Mouse (Mus musculus): ENCODE results near the gene Pum2. TPM values are rescaled to one million over a fixed set of nuclear protein-coding genes. Genes with fewer than 3 reads are reported as not detected.

Gene Pum2
- polyA plus RNA-seq, 1 experiment from 2014 or later = 47.9 TPM

GRCm38 (mm10) chr12:8712665-8713064 lies 38.7 kb downstream of the Pum2 start:
- Histone ChIP-seq H3K36me3 (peaks cover 44% of the 10 kb centered on the region), H3K9me3 (replicated peaks) (no peaks in the 10 kb centered on the region), H3K4me2 (no peak overlapping the region), H3K4me3 (replicated peaks) (no peak overlapping the region), H3K9ac (no peak overlapping the region), H3K27me3 (no peaks in the 10 kb centered on the region), H3K27ac (no peak overlapping the region), H3K4me1 (no peaks in the 10 kb centered on the region)
- no peak for ATAC-seq (replicated peaks; ENCODE audit: low FRiP score)
- 92% methylated on average over 2 of the region's 2 CpGs for WGBS

GRCm38 (mm10) chr12:8716093-8716492 lies 42.2 kb downstream of the Pum2 start:
- no peaks in the 10 kb centered on the region for H3K9me3 ChIP-seq (replicated peaks)
- no peak for ATAC-seq (replicated peaks; ENCODE audit: low FRiP score)
- peaks cover 44% of the 10 kb centered on the region for H3K36me3 ChIP-seq
- no peak overlapping the region for H3K9ac ChIP-seq
- no peak overlapping the region for H3K4me2 ChIP-seq
- no peak overlapping the region for H3K4me3 ChIP-seq (replicated peaks)
- no peaks in the 10 kb centered on the region for H3K27me3 ChIP-seq
- H3K27ac ChIP-seq = no peak overlapping the region
- no peaks in the 10 kb centered on the region for H3K4me1 ChIP-seq
- 88% methylated on average over 1 of the region's 1 CpGs for WGBS

- Histone ChIP-seq H3K4me1 (no peaks in the 10 kb centered on the region), H3K36me3 (peaks cover 64% of the 10 kb centered on the region), H3K27me3 (no peaks in the 10 kb centered on the region), H3K9ac (no peak overlapping the region), H3K27ac (no peak overlapping the region), H3K4me3 (replicated peaks) (no peak overlapping the region), H3K4me2 (no peak overlapping the region), H3K9me3 (replicated peaks) (no peaks in the 10 kb centered on the region)
- WGBS = 56% methylated on average over 1 of the region's 1 CpGs
- no peak; the same call in 1 of the 2 replicates for ATAC-seq (replicated peaks; ENCODE audit: low FRiP score)
These were observed 53.0 kb downstream of the Pum2 start for GRCm38 (mm10) chr12:8726890-8727289.

GRCm38 (mm10) chr12:8728739-8729138 lies 54.8 kb downstream of the Pum2 start:
- Histone ChIP-seq H3K27me3 (no peaks in the 10 kb centered on the region), H3K9ac (no peak overlapping the region), H3K4me2 (no peak overlapping the region), H3K9me3 (replicated peaks) (no peaks in the 10 kb centered on the region), H3K36me3 (peaks cover 58% of the 10 kb centered on the region), H3K4me3 (replicated peaks) (no peak overlapping the region), H3K4me1 (no peaks in the 10 kb centered on the region), H3K27ac (no peak overlapping the region)
- ATAC-seq (replicated peaks; ENCODE audit: low FRiP score) = no peak
- WGBS = 69% methylated on average over 2 of the region's 2 CpGs

- Histone ChIP-seq H3K4me1 (no peaks in the 10 kb centered on the region), H3K36me3 (peaks cover 87% of the 10 kb centered on the region), H3K9ac (no peak overlapping the region), H3K9me3 (replicated peaks) (no peaks in the 10 kb centered on the region; the same call in 1 of the 2 replicates), H3K4me2 (no peak overlapping the region), H3K27ac (no peak overlapping the region), H3K4me3 (replicated peaks) (no peak overlapping the region), H3K27me3 (no peaks in the 10 kb centered on the region)
- 94% methylated on average over 2 of the region's 2 CpGs for WGBS
- no peak for ATAC-seq (replicated peaks; ENCODE audit: low FRiP score)
These were observed 79.7 kb downstream of the Pum2 start for GRCm38 (mm10) chr12:8753654-8754053.

- no peak for ATAC-seq (replicated peaks; ENCODE audit: low FRiP score)
- Histone ChIP-seq H3K4me3 (replicated peaks) (no peak overlapping the region), H3K4me1 (no peaks in the 10 kb centered on the region), H3K9ac (no peak overlapping the region), H3K4me2 (no peak overlapping the region), H3K36me3 (peaks cover 82% of the 10 kb centered on the region), H3K27ac (no peak overlapping the region), H3K9me3 (replicated peaks) (no peaks in the 10 kb centered on the region; the same call in 1 of the 2 replicates), H3K27me3 (no peaks in the 10 kb centered on the region)
- WGBS = 82% methylated on average over 4 of the region's 4 CpGs
These were observed 80.2 kb downstream of the Pum2 start for GRCm38 (mm10) chr12:8754116-8754515.

- Histone ChIP-seq H3K36me3 (peaks cover 52% of the 10 kb centered on the region), H3K9ac (no peak overlapping the region), H3K27ac (no peak overlapping the region), H3K27me3 (no peaks in the 10 kb centered on the region), H3K4me3 (replicated peaks) (no peak overlapping the region), H3K9me3 (replicated peaks) (no peaks in the 10 kb centered on the region; the same call in 1 of the 2 replicates), H3K4me1 (peaks cover 17% of the 10 kb centered on the region), H3K4me2 (no peak overlapping the region)
- 96% methylated on average over 3 of the region's 3 CpGs for WGBS
- no peak for ATAC-seq (replicated peaks; ENCODE audit: low FRiP score)
These were observed 84.1 kb downstream of the Pum2 start for GRCm38 (mm10) chr12:8758029-8758428.

- H3K4me1 ChIP-seq = peaks cover 17% of the 10 kb centered on the region
- no peak overlapping the region for H3K9ac ChIP-seq
- H3K27me3 ChIP-seq = no peaks in the 10 kb centered on the region
- no peaks in the 10 kb centered on the region; the same call in 1 of the 2 replicates for H3K9me3 ChIP-seq (replicated peaks)
- H3K4me3 ChIP-seq (replicated peaks) = no peak overlapping the region
- WGBS = 72% methylated on average over 4 of the region's 4 CpGs
- ATAC-seq (replicated peaks; ENCODE audit: low FRiP score) = no peak
- H3K4me2 ChIP-seq = no peak overlapping the region
- H3K36me3 ChIP-seq = peaks cover 41% of the 10 kb centered on the region
- H3K27ac ChIP-seq = peak overlapping the region; percentile 51; the same call in 1 of the 2 replicates
These were observed 85.2 kb downstream of the Pum2 start for GRCm38 (mm10) chr12:8759115-8759514.

GRCm38 (mm10) chr12:8759779-8760178 lies 85.8 kb downstream of the Pum2 start:
- 36% methylated on average over 6 of the region's 6 CpGs for WGBS
- Histone ChIP-seq H3K9ac (no peak overlapping the region), H3K27ac (peak overlapping the region; percentile 51; the same call in 1 of the 2 replicates), H3K9me3 (replicated peaks) (no peaks in the 10 kb centered on the region; the same call in 1 of the 2 replicates), H3K4me1 (peaks cover 17% of the 10 kb centered on the region), H3K4me2 (no peak overlapping the region), H3K36me3 (peaks cover 35% of the 10 kb centered on the region), H3K4me3 (replicated peaks) (no peak overlapping the region), H3K27me3 (no peaks in the 10 kb centered on the region)
- peak; percentile 82 for ATAC-seq (replicated peaks; ENCODE audit: low FRiP score)

GRCm38 (mm10) chr12:8760561-8760960 lies 86.6 kb downstream of the Pum2 start:
- no peak for ATAC-seq (replicated peaks; ENCODE audit: low FRiP score)
- Histone ChIP-seq H3K9me3 (replicated peaks) (no peaks in the 10 kb centered on the region; the same call in 1 of the 2 replicates), H3K4me1 (peaks cover 17% of the 10 kb centered on the region), H3K36me3 (peaks cover 27% of the 10 kb centered on the region), H3K4me2 (no peak overlapping the region), H3K4me3 (replicated peaks) (no peak overlapping the region), H3K27me3 (no peaks in the 10 kb centered on the region), H3K9ac (no peak overlapping the region), H3K27ac (no peak overlapping the region)
- WGBS = 67% methylated on average over 6 of the region's 6 CpGs

GRCm38 (mm10) chr12:8761058-8761457 lies 87.1 kb downstream of the Pum2 start:
- Histone ChIP-seq H3K36me3 (peaks cover 23% of the 10 kb centered on the region), H3K4me3 (replicated peaks) (no peak overlapping the region), H3K4me2 (no peak overlapping the region), H3K27ac (no peak overlapping the region), H3K27me3 (no peaks in the 10 kb centered on the region), H3K9me3 (replicated peaks) (no peaks in the 10 kb centered on the region; the same call in 1 of the 2 replicates), H3K4me1 (peaks cover 17% of the 10 kb centered on the region), H3K9ac (no peak overlapping the region)
- ATAC-seq (replicated peaks; ENCODE audit: low FRiP score) = no peak
- WGBS = 76% methylated on average over 7 of the region's 7 CpGs

GRCm38 (mm10) chr12:8762667-8763066 lies 88.7 kb downstream of the Pum2 start:
- no peak overlapping the region for H3K4me3 ChIP-seq (replicated peaks)
- 75% methylated on average over 2 of the region's 2 CpGs for WGBS
- H3K9ac ChIP-seq = no peak overlapping the region
- no peak for ATAC-seq (replicated peaks; ENCODE audit: low FRiP score)
- peaks cover 17% of the 10 kb centered on the region for H3K4me1 ChIP-seq
- H3K9me3 ChIP-seq (replicated peaks) = no peaks in the 10 kb centered on the region; the same call in 1 of the 2 replicates
- H3K27me3 ChIP-seq = no peaks in the 10 kb centered on the region
- H3K27ac ChIP-seq = no peak overlapping the region
- H3K4me2 ChIP-seq = no peak overlapping the region
- peaks cover 7% of the 10 kb centered on the region for H3K36me3 ChIP-seq

Measured in kidney, embryonic 15.5 days (tissue).